Mouse (Mus musculus) hindbrain, embryonic 10.5 days (tissue): ENCODE data around the gene Hspb8. TPM values are rescaled to one million over a fixed set of nuclear protein-coding genes. Genes with fewer than 3 reads are reported as not detected.
A peak's percentile ranks its signal among the peaks of the same experiment; 100 is the strongest.
"Not testable (repeated sequence)": the region's sequence is repeated elsewhere in the genome, so short reads cannot be mapped to it uniquely, and the experiment has no call there.

Source experiments
- DNase-seq: peaks from one replicate; pipeline ENCODE4 v3.0.0-alpha.2; 2017; ENCODE audit warnings: low spot score
- H3K27ac ChIP-seq: fragments of 300-500 bp; sonication (generic); 2 replicates; pipeline ENCODE4 v1.5.1; 2016; ENCODE audit warnings: mild to moderate bottlenecking, moderate library complexity
- H3K27me3 ChIP-seq: fragments of 300-500 bp; sonication (generic); 2 replicates; pipeline ENCODE4 v1.6.1; 2016; ENCODE audit warnings: mild to moderate bottlenecking; ENCODE audit not compliant: poor library complexity, insufficient read depth, severe bottlenecking
- H3K36me3 ChIP-seq: fragments of 300-500 bp; sonication (generic); 2 replicates; pipeline ENCODE4 v1.6.1; 2016; ENCODE audit warnings: mild to moderate bottlenecking, moderate library complexity
- H3K4me1 ChIP-seq: fragments of 300-500 bp; sonication (generic); replicated peaks from 2 replicates; pipeline ENCODE4 v1.6.1; 2016; ENCODE audit warnings: mild to moderate bottlenecking
- H3K4me3 ChIP-seq: fragments of 300-500 bp; sonication (generic); 2 replicates; pipeline ENCODE4 v1.5.1; 2016; ENCODE audit warnings: mild to moderate bottlenecking, moderate library complexity
- H3K9me3 ChIP-seq: fragments of 300-500 bp; sonication (generic); 2 replicates; pipeline ENCODE4 v1.6.1; 2016; ENCODE audit warnings: mild to moderate bottlenecking, moderate library complexity
- WGBS: fragments of 180-500 bp; shearing (Covaris S2); methylation state at CpG from one replicate; pipeline ENCODE4 v1.1.7; 2016; 5-methylcytosine and 5-hydroxymethylcytosine counted together
- polyA plus RNA-seq: library from polyadenylated mRNA; unstranded; fragments of >200 nt; fragmentation: Nextera tagmentation; extraction: Ambion mirVana; gene quantifications from 2 replicates; pipeline ENCODE4 v1.2.1, GENCODE M21; 2016

Hspb8 gene
- polyA plus RNA-seq, 1 experiment from 2014 or later: 9.7 TPM

DNA sequence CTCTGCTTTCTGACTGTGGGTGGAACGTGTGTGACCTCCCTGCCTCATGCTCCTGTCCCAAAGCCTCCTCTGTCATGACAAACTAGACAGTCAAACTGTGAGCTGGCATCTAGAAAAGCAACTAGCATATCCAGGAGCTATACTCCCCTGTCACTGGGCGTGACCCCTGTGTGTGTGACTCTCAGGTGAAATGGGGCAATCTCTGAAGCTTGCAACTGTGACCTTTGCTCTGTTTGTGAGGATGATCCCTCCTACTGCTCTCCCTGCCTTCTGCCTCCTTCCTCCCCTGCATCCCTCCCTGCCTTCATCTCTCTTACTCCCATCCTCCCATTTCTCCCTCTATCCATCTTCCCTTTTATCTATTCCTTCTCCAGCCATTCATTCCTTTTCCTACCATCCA is 18.6 kb downstream of the Hspb8 start:
- Histone ChIP-seq H3K36me3 (no peaks in the 10 kb centered on the region), H3K4me3 (no peak overlapping the region), H3K4me1 (peaks cover 18% of the 10 kb centered on the region), H3K9me3 (no peaks in the 10 kb centered on the region), H3K27me3 (no peaks in the 10 kb centered on the region), H3K27ac (no peak overlapping the region)
- no peak for DNase-seq
- WGBS: 90% methylated on average over 2 of the region's 2 CpGs

DNA sequence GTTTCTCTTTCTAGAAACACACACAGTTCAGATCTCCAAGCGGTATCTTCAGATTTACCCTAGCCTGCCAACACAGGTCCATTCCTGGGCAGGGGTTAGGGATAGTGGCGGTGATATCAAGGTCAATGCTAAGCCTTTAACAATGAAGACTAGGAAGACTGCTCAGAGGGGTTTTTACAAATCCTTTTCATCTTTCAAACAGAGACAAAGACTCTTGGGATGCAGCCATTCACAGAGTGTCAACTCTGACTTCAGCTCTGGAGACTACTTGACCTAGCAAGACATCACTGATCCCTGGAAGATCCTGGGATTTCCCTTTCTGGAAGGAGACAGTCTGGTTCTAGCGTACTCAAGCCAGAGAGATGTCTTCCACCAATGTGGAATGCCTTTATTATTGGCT is 21.9 kb downstream of the Hspb8 start:
- Histone ChIP-seq H3K4me3 (no peak overlapping the region), H3K27me3 (no peaks in the 10 kb centered on the region), H3K36me3 (no peaks in the 10 kb centered on the region), H3K27ac (no peak overlapping the region), H3K4me1 (no peaks in the 10 kb centered on the region), H3K9me3 (no peaks in the 10 kb centered on the region)
- DNase-seq: no peak
- 83% methylated on average over 3 of the region's 3 CpGs for WGBS

DNA sequence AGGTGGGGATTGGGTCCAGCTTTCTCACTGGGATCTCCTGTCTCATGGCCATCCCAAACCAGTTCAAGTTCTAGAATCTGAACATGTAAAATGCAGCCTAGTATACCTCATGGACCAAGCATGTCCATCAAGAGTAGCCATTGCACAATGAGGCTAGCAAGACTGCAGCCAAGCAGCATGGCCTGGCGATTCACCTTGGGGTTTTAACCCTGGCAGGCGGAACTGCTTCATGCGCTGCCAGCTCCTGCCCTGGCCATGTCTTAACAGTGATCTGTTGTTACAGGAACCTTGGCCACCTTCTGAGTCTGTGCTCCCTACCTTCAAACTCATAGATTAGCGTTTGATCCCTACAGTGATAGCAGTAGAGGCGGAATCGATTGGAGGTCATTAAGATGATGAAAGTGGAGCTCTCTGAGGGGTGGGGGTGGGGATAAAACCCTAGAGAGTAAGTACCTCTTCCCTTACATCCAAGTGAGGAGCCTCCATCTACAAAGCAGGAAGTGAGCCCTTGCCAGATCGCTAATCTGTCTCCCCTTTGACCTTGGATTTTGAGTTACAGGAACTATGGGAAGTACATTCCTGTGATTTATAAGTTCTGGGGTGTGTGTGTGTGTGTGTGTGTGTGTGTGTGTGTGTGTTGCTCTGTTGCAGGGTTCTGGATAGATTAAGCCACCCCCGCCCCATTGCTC is 22.5 kb downstream of the Hspb8 start:
- Histone ChIP-seq H3K27ac (no peak overlapping the region), H3K4me3 (no peak overlapping the region), H3K36me3 (no peaks in the 10 kb centered on the region), H3K4me1 (no peaks in the 10 kb centered on the region), H3K27me3 (no peaks in the 10 kb centered on the region), H3K9me3 (no peaks in the 10 kb centered on the region)
- 81% methylated on average over 8 of the region's 8 CpGs for whole genome bisulfite sequencing
- DNase-seq: no peak

DNA sequence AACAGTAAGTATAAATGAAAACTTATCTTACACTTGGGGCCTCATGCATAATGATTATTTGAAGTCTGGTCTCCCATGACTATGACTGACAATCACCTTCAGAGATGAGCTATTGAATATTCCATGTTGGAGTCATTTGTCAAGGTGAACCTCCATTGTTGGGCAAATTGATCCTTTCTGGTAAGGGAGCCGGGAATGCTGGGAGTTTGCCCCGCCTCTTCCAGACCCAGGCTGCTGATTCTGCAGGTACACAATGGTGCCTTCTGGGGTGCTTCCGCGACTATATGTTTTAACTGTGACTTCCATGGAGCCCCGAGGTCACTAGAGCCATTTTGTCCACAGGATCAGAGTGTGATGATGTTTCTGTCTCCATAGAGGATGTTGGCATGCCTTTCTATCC is 26.6 kb downstream of the Hspb8 start:
- no peaks in the 10 kb centered on the region for H3K27me3 ChIP-seq
- WGBS: 84% methylated on average over 5 of the region's 5 CpGs

DNA sequence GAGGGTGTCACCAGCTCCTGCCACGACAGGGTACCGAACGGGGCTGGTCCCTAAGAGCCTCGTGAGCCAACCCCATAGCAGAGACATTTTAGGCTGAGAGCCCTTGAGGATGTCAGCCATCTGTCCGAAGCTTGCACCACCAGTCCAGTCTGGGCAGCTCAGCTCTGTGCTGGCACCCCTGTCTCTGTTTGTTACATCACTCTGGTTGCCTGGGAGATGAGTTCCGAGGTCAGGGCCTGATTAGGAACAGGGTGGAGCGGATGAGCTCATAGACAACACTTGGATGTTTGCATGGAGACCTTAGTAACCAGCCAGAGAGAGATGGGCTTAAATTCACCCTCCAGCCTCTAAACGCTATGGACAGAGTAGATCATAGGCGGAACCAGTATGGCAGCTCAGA is 30.1 kb downstream of the Hspb8 start:
- H3K27me3 ChIP-seq: no peaks in the 10 kb centered on the region
- DNase-seq: no peak
- no peaks in the 10 kb centered on the region for H3K36me3 ChIP-seq
- H3K27ac ChIP-seq: no peak overlapping the region
- 77% methylated on average over 9 of the region's 9 CpGs for WGBS
- H3K4me3 ChIP-seq: no peak overlapping the region
- no peaks in the 10 kb centered on the region for H3K9me3 ChIP-seq
- H3K4me1 ChIP-seq: 0 out of 2 replicates have a peak, but pooled peaks cover 3% of the 10 kb centered on the region

More for the DNA sequence above, 26.6 kb downstream of the Hspb8 start:
- H3K36me3 ChIP-seq: no peaks in the 10 kb centered on the region
- H3K4me3 ChIP-seq: no peak overlapping the region
- H3K9me3 ChIP-seq: no peaks in the 10 kb centered on the region
- H3K4me1 ChIP-seq: 0 out of 2 replicates have a peak, but pooled peaks cover 3% of the 10 kb centered on the region
- DNase-seq: no peak
- H3K27ac ChIP-seq: no peak overlapping the region

DNA sequence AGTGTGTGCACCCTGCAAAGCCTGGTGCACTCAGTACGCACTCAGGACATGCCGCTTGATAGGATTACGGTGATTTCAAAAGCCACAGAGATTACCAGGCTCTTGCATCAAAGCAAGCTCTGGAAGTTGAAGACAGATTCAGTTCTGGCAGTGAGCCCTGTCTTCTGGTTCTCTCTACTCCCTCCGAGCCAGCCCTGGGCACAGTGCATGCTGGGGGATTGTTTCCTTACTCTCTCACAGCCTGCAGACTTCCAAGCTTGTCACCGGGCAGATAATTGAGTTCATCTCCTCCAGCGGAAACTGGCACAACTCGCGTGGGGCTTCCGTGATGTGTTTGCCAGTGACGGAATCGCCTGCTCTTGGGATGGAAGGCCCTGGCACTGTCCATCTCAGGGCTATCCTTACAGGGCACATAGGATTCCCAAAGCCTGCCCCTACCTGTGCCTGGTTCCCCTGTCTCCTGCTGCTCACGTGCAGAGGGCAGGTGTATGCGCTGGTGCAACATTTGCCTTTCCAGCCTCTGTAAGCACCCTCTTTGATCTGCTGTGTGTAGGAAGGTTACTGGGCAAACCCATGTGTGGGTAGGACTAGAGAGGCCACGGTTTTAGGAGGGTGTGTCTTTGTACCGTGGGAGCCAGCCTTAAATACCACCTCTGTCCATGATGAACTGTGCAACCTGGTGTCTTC is 32.7 kb downstream of the Hspb8 start:
- no peak for DNase-seq
- Histone ChIP-seq H3K27me3 (no peaks in the 10 kb centered on the region), H3K27ac (no peak overlapping the region), H3K4me1 (0 out of 2 replicates have a peak, but pooled peaks cover 3% of the 10 kb centered on the region), H3K36me3 (no peaks in the 10 kb centered on the region), H3K4me3 (no peak overlapping the region), H3K9me3 (no peaks in the 10 kb centered on the region)
- WGBS: 81% methylated on average over 15 of the region's 15 CpGs

DNA sequence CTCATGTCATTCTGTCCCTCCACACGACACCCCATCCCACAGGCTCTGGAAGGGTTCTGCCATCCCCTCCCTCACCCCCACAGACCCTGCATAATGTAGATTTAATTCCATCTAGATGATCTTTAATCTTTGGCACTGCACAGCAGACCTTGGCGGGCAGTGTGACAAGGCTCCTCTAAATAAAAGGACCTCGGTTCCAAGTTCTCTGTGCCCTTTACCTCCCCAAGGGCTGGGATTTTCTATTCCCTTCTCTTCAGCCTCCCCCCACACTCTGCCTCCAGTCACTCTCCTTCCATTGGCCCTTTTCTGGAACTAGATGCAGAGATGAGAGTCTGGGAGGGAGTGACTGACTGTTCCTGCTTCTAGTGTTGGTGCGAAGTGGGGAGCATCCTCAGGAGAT is 33.3 kb downstream of the Hspb8 start:
- no peak for DNase-seq

DNA sequence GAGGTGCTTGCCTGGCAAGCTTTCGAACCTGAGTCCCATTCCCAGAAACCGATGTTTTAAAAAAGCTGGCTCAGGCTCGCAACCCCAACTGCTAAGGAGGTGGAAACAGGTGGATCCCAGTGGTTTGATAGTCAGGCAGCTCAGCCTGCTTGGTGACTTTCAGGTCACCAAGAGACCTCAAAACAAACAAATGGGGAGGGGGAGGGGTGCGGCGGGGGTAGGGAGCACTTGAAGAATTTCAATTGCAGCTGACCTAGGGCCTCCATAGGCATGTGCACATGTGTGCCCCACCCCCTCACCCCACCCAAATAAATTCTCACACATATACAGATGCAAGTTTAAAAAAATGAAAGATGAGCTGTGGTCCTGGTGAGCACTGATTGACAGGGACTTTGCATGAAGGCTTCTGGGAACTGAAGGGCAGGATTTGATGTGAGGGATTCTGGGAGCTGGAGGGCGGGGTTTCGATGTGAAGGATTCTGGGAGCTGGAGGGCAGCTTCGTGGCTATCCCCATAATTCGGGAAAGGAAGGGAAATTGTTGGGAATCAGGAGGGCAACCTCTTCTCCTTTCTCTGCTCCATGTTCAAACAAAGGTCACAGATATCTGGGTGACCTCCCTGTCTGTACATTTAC is 35.2 kb downstream of the Hspb8 start:
- H3K4me1 ChIP-seq: 0 out of 2 replicates have a peak, but pooled peaks cover under 1% of the 10 kb centered on the region
- no peak overlapping the region for H3K27ac ChIP-seq
- WGBS: 78% methylated on average over 9 of the region's 9 CpGs
- DNase-seq: no peak
- no peaks in the 10 kb centered on the region for H3K27me3 ChIP-seq
- no peak overlapping the region for H3K4me3 ChIP-seq
- H3K36me3 ChIP-seq: no peaks in the 10 kb centered on the region
- no peaks in the 10 kb centered on the region for H3K9me3 ChIP-seq

More for the DNA sequence above, 33.3 kb downstream of the Hspb8 start:
- 0 out of 2 replicates have a peak, but pooled peaks cover 3% of the 10 kb centered on the region for H3K4me1 ChIP-seq
- H3K36me3 ChIP-seq: no peaks in the 10 kb centered on the region
- WGBS: 88% methylated on average over 4 of the region's 4 CpGs
- no peaks in the 10 kb centered on the region for H3K9me3 ChIP-seq
- no peaks in the 10 kb centered on the region for H3K27me3 ChIP-seq
- H3K27ac ChIP-seq: no peak overlapping the region
- no peak overlapping the region for H3K4me3 ChIP-seq

DNA sequence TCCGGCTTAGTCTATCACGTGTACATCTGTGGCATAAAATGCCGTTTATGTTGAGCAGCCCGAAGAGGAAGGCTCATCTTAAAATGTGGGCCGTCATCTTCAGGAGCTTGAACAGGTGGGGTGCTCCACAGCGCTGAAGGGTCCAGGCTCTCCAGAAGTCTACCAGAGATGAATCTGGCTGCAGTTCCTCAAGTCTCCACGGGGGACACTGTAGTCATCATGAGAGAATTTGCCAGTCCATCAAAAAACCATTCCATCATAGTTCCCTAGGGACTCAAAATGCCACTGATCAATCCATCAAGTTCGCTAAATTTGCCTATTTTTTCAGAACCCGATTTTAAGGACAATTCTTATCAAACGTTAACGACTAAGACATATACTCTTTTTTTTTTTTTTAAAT is 36.6 kb downstream of the Hspb8 start:
- Histone ChIP-seq H3K27ac (no peak overlapping the region), H3K36me3 (no peaks in the 10 kb centered on the region), H3K27me3 (no peaks in the 10 kb centered on the region), H3K9me3 (no peaks in the 10 kb centered on the region), H3K4me3 (no peak overlapping the region), H3K4me1 (no peaks in the 10 kb centered on the region)
- peak; percentile 50 for DNase-seq
- 42% methylated on average over 11 of the region's 11 CpGs for WGBS

DNA sequence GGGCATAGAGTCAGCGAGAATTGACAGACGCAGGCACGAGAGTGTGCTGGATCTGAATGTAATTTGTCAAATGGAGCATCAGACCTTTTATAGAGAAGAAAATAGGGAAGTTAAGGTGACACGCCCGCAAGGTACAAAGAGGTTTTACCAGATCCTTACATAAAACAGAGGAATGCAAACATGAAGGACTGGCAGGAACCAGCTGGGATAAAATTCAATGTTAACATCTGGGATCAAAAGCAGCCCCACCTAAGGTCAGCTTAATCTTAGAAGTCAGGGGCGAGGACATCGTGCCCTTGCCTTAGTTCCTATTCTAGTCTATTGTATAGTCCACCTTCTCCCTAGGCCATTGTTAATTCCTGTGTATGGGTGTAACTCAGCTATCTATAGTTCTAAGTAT is 40.0 kb downstream of the Hspb8 start:
- H3K36me3 ChIP-seq, DNase-seq, H3K4me1 ChIP-seq, H3K27ac ChIP-seq, H3K9me3 ChIP-seq, H3K27me3 ChIP-seq, H3K4me3 ChIP-seq: not testable (repeated sequence)
- 91% methylated on average over 7 of the region's 7 CpGs for WGBS

DNA sequence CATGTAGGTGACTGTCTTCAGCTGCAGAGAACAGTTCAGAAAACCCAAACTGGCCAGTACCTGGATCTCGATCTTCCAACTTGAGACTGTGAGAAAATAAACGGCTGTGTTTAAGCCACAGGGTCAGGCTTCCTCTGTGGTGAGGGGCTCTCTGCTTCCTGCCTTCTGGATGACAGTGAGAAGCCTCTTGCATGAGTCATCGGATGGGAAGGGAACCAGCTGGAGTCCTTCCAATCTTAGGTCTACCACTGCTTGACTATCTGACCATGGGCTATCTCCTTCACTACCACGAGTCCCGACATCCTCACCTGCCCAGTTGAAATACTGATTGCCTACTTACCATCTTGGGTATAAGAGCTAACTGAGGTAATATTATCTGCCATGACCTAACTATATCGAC is 40.9 kb downstream of the Hspb8 start:
- DNase-seq: no peak
- Histone ChIP-seq H3K9me3 (no peaks in the 10 kb centered on the region), H3K36me3 (no peaks in the 10 kb centered on the region), H3K4me3 (no peak overlapping the region), H3K4me1 (no peaks in the 10 kb centered on the region), H3K27ac (no peak overlapping the region), H3K27me3 (no peaks in the 10 kb centered on the region)
- WGBS: 92% methylated on average over 6 of the region's 6 CpGs

DNA sequence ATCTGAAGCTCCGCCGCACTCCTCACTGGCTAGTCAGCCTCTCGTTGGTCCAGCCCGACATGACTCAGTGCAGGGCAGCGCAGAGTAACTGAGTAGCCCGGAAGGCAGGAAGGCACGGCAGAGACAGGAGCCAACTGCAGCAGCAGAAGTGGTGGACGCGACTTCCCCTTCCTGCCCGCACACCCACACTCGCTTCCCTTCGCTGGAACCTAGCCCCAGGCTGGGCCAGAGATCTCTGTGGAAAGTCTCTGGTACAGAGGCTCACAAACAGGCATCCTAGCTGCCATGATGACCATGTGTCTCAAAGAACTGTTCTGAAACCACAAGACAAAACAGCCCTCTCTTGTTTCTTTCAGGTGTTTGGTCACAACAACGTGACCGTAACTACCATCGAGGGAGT is 41.4 kb downstream of the Hspb8 start:
- H3K4me1 ChIP-seq: no peaks in the 10 kb centered on the region
- WGBS: 88% methylated on average over 15 of the region's 15 CpGs
- H3K36me3 ChIP-seq: no peaks in the 10 kb centered on the region
- H3K27ac ChIP-seq: no peak overlapping the region
- DNase-seq: no peak
- H3K9me3 ChIP-seq: no peaks in the 10 kb centered on the region
- H3K4me3 ChIP-seq: no peak overlapping the region
- H3K27me3 ChIP-seq: no peaks in the 10 kb centered on the region

DNA sequence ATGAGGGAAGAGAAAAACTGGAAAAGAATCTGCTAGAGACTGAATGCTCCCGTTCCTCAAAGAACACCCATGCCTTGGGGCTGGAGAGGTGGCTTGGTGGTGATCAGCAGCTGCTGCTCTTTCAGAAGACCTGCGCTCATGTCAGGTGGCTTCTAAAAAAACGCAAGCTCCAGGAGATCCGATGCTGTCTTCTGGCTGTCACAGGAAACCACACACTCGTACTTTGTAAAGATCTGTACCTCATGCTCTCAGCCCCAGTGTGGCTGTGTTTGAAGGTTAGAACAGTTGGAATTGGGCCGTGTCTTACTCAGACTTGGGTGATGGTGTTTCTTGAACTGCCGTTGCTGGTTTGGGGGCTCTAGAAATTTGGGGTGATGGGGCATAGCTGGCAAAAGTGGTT is 42.3 kb downstream of the Hspb8 start:
- Histone ChIP-seq H3K4me3 (no peak overlapping the region), H3K27ac (no peak overlapping the region), H3K27me3 (no peaks in the 10 kb centered on the region), H3K9me3 (no peaks in the 10 kb centered on the region), H3K36me3 (no peaks in the 10 kb centered on the region), H3K4me1 (no peaks in the 10 kb centered on the region)
- no peak for DNase-seq
- 86% methylated on average over 7 of the region's 7 CpGs for WGBS
